Mouse (Mus musculus) lung, postnatal 0 days (tissue): ENCODE results near the gene Ovca2.

Experiments used
- CTCF ChIP-seq: IDR thresholded peaks from 2 replicates; pipeline ENCODE4 v1.5.1; 2016; ENCODE audit warnings: antibody characterized with exemption, mild to moderate bottlenecking
- EP300 ChIP-seq: IDR thresholded peaks from 2 replicates; pipeline ENCODE4 v1.6.1; 2016; ENCODE audit warnings: antibody characterized with exemption, mild to moderate bottlenecking, control low read depth

GRCm38 (mm10) chr11:75203926-75204325, 25.3 kb upstream of the Ovca2 start:
- no peak for TF ChIP-seq CTCF
- no peak for TF ChIP-seq EP300
